ENCODE assay signal across 12 mouse cellular contexts in genomic region chr13:30067581-30068375, GRCm38 (mm10).
DNase-seq lines count a peak whose midpoint lies in the region; ATAC-seq lines count a peak whose summit lies in the region.
"Had no signal": no experiment of that assay in that cellular context is flagged by ENCODE, and none has a peak within 500 bp of the region (broad histone marks: within the 10 kb centered on the region; RNA-seq: fewer than 3 reads in every experiment).

No protein-coding gene starts in this region.

- no peak overlapping the region for H3K9ac ChIP-seq in hindbrain, embryonic 16.5 days (ENCODE audit: low read depth, low read length)
- H3K9ac ChIP-seq in hindbrain, embryonic 13.5 days = no peak overlapping the region
- no peak overlapping the region for H3K9ac ChIP-seq in lung, embryonic 15.5 days
- H3K9ac ChIP-seq: hindbrain, embryonic 15.5 days; liver, postnatal 0 days; midbrain, embryonic 12.5 days had no signal

- peak; percentile 16 for DNase-seq in adrenal gland, postnatal 14 days
- no peak for DNase-seq in adrenal gland, postnatal 25 days
- DNase-seq in lung, adult 18-20 months = no peak
- DNase-seq in layer of hippocampus, adult 9-11 months = peak; percentile 29
- DNase-seq in right cerebral cortex, postnatal 4 days = no peak
- DNase-seq: liver, postnatal 0 days; thymus, postnatal 14 days had no signal

- H3K27me3 ChIP-seq in hindbrain, embryonic 16.5 days (replicated peaks; ENCODE audit: control insufficient read depth, insufficient read depth, low read length) = no peaks in the 10 kb centered on the region
- no peaks in the 10 kb centered on the region for H3K27me3 ChIP-seq in hindbrain, embryonic 13.5 days
- no peaks in the 10 kb centered on the region for H3K27me3 ChIP-seq in lung, embryonic 15.5 days
- H3K27me3 ChIP-seq: hindbrain, embryonic 15.5 days; midbrain, embryonic 12.5 days had no signal

- H3K27ac ChIP-seq in hindbrain, embryonic 16.5 days (ENCODE audit: low read depth, low read length) = no peak overlapping the region
- H3K27ac ChIP-seq in hindbrain, embryonic 13.5 days = no peak overlapping the region
- no peak overlapping the region for H3K27ac ChIP-seq in lung, embryonic 15.5 days
- H3K27ac ChIP-seq: hindbrain, embryonic 15.5 days; midbrain, embryonic 12.5 days had no signal

- H3K36me3 ChIP-seq in hindbrain, embryonic 16.5 days (ENCODE audit: control insufficient read depth, insufficient read depth, low read length) = no peaks in the 10 kb centered on the region
- H3K36me3 ChIP-seq in hindbrain, embryonic 13.5 days = no peaks in the 10 kb centered on the region
- H3K36me3 ChIP-seq in lung, embryonic 15.5 days = no peaks in the 10 kb centered on the region
- H3K36me3 ChIP-seq: hindbrain, embryonic 15.5 days; midbrain, embryonic 12.5 days had no signal

- no peaks in the 10 kb centered on the region for H3K4me1 ChIP-seq in hindbrain, embryonic 16.5 days (ENCODE audit: control insufficient read depth, insufficient read depth, low read depth, low read length)
- H3K4me1 ChIP-seq in hindbrain, embryonic 13.5 days (replicated peaks) = 0 out of 2 replicates have a peak, but pooled peaks cover 4% of the 10 kb centered on the region
- H3K4me1 ChIP-seq in lung, embryonic 15.5 days = no peaks in the 10 kb centered on the region
- H3K4me1 ChIP-seq: hindbrain, embryonic 15.5 days had no signal

- no peak overlapping the region for H3K4me2 ChIP-seq in hindbrain, embryonic 16.5 days (ENCODE audit: low read length)
- H3K4me2 ChIP-seq in hindbrain, embryonic 13.5 days = no peak overlapping the region
- H3K4me2 ChIP-seq in lung, embryonic 15.5 days = no peak overlapping the region
- H3K4me2 ChIP-seq: hindbrain, embryonic 15.5 days; midbrain, embryonic 12.5 days had no signal

- WGBS in hindbrain, embryonic 16.5 days = 67% methylated on average over 6 of the region's 6 CpGs
- 78% methylated on average over 6 of the region's 6 CpGs for WGBS in hindbrain, embryonic 13.5 days
- 49% methylated on average over 6 of the region's 6 CpGs for WGBS in lung, embryonic 15.5 days

- H3K4me3 ChIP-seq in hindbrain, embryonic 16.5 days (ENCODE audit: low read length) = no peak overlapping the region
- no peak overlapping the region for H3K4me3 ChIP-seq in hindbrain, embryonic 13.5 days
- H3K4me3 ChIP-seq in lung, embryonic 15.5 days = no peak overlapping the region
- H3K4me3 ChIP-seq: hindbrain, embryonic 15.5 days; midbrain, embryonic 12.5 days had no signal

- H3K9me3 ChIP-seq in hindbrain, embryonic 16.5 days (ENCODE audit: control insufficient read depth, low read length) = no peaks in the 10 kb centered on the region
- no peaks in the 10 kb centered on the region for H3K9me3 ChIP-seq in hindbrain, embryonic 13.5 days
- H3K9me3 ChIP-seq in lung, embryonic 15.5 days = no peaks in the 10 kb centered on the region
- H3K9me3 ChIP-seq: hindbrain, embryonic 15.5 days; midbrain, embryonic 12.5 days had no signal

- 0 out of 2 replicates have a peak, but pooled peaks have one; percentile 56 for ATAC-seq in hindbrain, embryonic 16.5 days
- ATAC-seq in hindbrain, embryonic 13.5 days (ENCODE audit: low FRiP score) = no peak
- peak; percentile 70; the same call in 1 of the 2 replicates for ATAC-seq in lung, embryonic 15.5 days (ENCODE audit: borderline replicate concordance, extremely low read depth, low FRiP score, low TSS enrichment)
- ATAC-seq: liver, postnatal 0 days had no signal

Comparison
In these comparisons a context has a peak if more than half of its experiments do, and no peak if none do; other contexts are left out.
1. DNase-seq: peak in adrenal gland, postnatal 14 days (single experiment) and layer of hippocampus, adult 9-11 months (single experiment); none in adrenal gland, postnatal 25 days (single experiment), lung, adult 18-20 months (0 of 2) and right cerebral cortex, postnatal 4 days (single experiment).